In genomic region chr16:38679431-38680021, GRCm38 (mm10) we compare ENCODE assay signal across 9 mouse cellular contexts. TPM values are rescaled to one million over a fixed set of nuclear protein-coding genes. Genes with fewer than 3 reads are reported as not detected.
DNase-seq lines count a peak whose midpoint lies in the region; TF ChIP-seq lines count a peak whose summit lies in the region.
"Had no signal": no experiment of that assay in that cellular context is flagged by ENCODE, and none has a peak within 500 bp of the region (broad histone marks: within the 10 kb centered on the region; RNA-seq: fewer than 3 reads in every experiment).

No protein-coding gene starts in this region.

- TF ChIP-seq POLR2A in bone marrow, adult 2 months (IDR thresholded peaks at IDR 0.05; ENCODE audit: borderline replicate concordance, control insufficient read depth, low read depth, low read length) = no peak

- intact Hi-C loops in gastrocnemius, adult 2 months (cut with DNase I) = no loop called here

- 3% methylated on average over 12 of the region's 12 CpGs for WGBS in bone marrow, adult 2 months

- H3K27ac ChIP-seq in gastrocnemius, adult 2 months = peak overlapping the region; percentile 85
- peak overlapping the region; percentile 84 for H3K27ac ChIP-seq in bone marrow, adult 2 months (ENCODE audit: control insufficient read depth, insufficient read depth, low read depth, low read length, poor library complexity)

- H3K4me3 ChIP-seq in gastrocnemius, adult 2 months = peak overlapping the region; percentile 61
- H3K4me3 ChIP-seq in bone marrow, adult 2 months (replicated peaks; ENCODE audit: control insufficient read depth, low read depth, low read length) = peak overlapping the region; percentile 60

- peak; percentile 39 for DNase-seq in gastrocnemius, adult 2 months
- DNase-seq in gastrocnemius, adult 18-20 months (ENCODE audit: low spot score) = no peak
- DNase-seq in kidney, adult 8-10 months = peak; percentile 14 to 33
- DNase-seq in lung, postnatal 25 days (ENCODE audit: low spot score) = peak; percentile 76
- no peak for DNase-seq in right cerebral cortex, postnatal 25 days
- DNase-seq in retina, postnatal 1 day = no peak
- no peak for DNase-seq in layer of hippocampus, adult 8-10 months (ENCODE audit: low spot score in 2 of 2)
- DNase-seq: cerebellum, postnatal 36 days had no signal

- H3K4me1 ChIP-seq in bone marrow, adult 2 months (ENCODE audit: control insufficient read depth, insufficient read depth, low read length) = peaks cover 3% of the 10 kb centered on the region

- TF ChIP-seq CTCF in gastrocnemius, adult 2 months (IDR thresholded peaks at IDR 0.05) = no peak
- TF ChIP-seq CTCF in bone marrow, adult 2 months (IDR thresholded peaks at IDR 0.05; ENCODE audit: control insufficient read depth, insufficient read depth, low read length) = no peak

RNA-seq across cellular contexts. Expression of gene Arhgap31, which starts 33.5 kb away (rescaled TPM):
- total RNA-seq in gastrocnemius, adult 2 months (2021) = 10 to 100 TPM; 11.9 to 18.6 TPM
- 10 to 100 TPM; 12.9 to 15.9 TPM for total RNA-seq in gastrocnemius, adult 18-20 months (2021)
- polyA plus RNA-seq in bone marrow, adult 2 months (2011; ENCODE audit: insufficient read depth, insufficient read length, low replicate concordance, missing spikeins) = 3.6 and 6.1 TPM in 2 replicates
- 10 to 100 TPM; 19.7 to 21.7 (median 20.6) TPM for total RNA-seq in layer of hippocampus, adult 8-10 months (2022)

Comparison
In these comparisons a context has a peak if more than half of its experiments do, and no peak if none do; other contexts are left out.
1. DNase-seq: peak in gastrocnemius, adult 2 months (single experiment), kidney, adult 8-10 months (2 of 2) and lung, postnatal 25 days (single experiment); none in gastrocnemius, adult 18-20 months (single experiment), right cerebral cortex, postnatal 25 days (single experiment), retina, postnatal 1 day (single experiment) and layer of hippocampus, adult 8-10 months (0 of 2).